Mouse (Mus musculus) layer of hippocampus, postnatal 10 days (tissue): ENCODE measurements around the gene Lsr. TPM values are rescaled to one million over a fixed set of nuclear protein-coding genes. Genes with fewer than 3 reads are reported as not detected.

Source experiments
- DNase-seq, 2 experiments: peaks; one replicate each; pipeline ENCODE4 v3.0.0; 2021; ENCODE audit warnings: low spot score in 2 of 2
- long read RNA-seq: library from polyadenylated mRNA; stranded (forward); transcript quantifications from one replicate; pipeline ENCODE4 v2.0.0, GENCODE M21; 2023
- total RNA-seq, 2 experiments: library from RNA; stranded (reverse); gene quantifications; 2 replicates each; pipeline ENCODE4 v1.2.3; 2021

Lsr gene
- 10 to 100 TPM; 11.8 to 15.1 TPM for total RNA-seq
- long read RNA-seq, transcript Lsr-203 (9 exons, 2,071 nt): major isoform, 7 of 21 reads
- long read RNA-seq, partial matches to known transcripts: 8 of 21 reads
- long read RNA-seq, other reads (novel, unspliced or antisense): 3 of 21 reads

- no peak for DNase-seq
These were observed at the start of gene Lsr for GRCm38 (mm10) chr7:30973251-30973500. TSS of gene Lsr (minus strand) at chr7:30973464.

DNA sequence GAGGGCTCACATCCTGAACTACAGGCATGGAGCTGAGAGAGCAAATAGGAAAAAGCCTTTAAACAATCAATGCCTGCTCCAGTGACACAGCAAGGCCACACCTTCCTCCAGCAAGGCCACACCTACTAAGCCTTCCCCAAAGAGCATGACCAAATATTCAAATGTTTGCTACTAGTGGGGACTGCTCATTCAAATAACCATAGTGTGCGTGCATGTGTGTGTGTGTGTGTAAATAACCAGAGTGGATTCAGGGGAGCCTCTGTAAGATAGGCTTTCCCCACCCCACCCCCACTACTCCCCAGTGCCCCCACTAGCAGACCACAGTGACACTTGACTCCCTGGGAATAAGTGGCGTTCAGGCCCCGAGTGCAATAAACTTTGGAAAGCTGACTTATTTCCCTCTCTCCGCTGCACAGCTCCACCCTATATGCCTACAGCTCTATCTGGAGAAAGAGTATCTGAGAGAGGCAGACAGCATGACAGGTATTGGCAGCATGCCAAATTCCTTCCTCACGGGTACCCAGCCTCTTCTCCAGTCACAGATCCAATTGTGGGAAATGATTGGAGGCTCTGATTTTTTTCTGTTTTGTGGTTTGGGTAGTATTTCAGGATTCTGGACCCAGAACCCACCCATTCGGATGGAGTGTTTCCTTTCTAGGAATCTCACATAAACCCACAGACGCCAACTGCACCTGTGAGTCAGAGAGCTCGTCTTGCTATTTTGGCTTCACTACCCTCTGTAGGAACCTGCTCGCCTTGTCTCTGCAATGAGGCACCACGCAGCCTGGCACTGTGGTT lies 44.0 kb upstream of the Lsr start:
- DNase-seq: no peak

DNA sequence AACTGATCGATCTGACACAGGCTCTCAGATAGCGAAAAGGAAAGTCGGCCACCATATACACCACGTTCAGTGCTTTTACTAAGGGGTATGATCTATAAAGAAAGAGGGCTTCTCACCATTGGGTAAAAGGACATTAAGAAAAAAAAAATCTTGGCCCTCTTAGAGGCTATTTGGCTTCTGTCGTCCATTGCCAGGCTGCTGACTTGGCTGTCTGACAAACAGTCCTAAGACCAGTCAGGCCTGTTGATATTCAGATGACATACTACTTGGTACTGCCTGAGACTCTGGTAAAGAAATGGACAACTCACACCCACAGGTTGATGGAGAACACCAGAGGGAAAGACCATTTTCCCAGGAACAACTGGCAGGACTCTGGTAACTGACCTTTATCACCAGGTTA lies 39.7 kb upstream of the Lsr start:
- no peak for DNase-seq

DNA sequence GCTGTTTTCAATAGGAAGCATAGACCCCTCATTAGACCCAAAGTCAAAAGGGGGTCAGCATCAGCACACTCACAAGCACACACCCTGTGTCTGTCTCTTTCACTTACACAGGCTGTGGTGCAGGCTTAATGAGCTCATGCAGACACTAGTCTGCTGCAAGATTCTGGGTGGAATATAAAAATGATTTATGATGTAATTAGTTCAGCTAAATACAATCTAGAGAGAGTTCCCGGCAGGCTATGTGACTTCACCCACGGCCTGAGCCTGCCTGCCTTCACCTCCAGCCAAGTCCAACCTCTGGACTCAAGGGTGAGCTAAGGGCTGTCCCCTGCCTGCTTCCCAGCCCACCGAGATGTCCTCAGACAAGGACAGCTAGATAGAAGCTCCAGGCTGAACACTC lies 35.6 kb upstream of the Lsr start:
- no peak for DNase-seq

- no peak for DNase-seq
These were observed 34.9 kb upstream of the Lsr start for GRCm38 (mm10) chr7:31008175-31008574.

DNA sequence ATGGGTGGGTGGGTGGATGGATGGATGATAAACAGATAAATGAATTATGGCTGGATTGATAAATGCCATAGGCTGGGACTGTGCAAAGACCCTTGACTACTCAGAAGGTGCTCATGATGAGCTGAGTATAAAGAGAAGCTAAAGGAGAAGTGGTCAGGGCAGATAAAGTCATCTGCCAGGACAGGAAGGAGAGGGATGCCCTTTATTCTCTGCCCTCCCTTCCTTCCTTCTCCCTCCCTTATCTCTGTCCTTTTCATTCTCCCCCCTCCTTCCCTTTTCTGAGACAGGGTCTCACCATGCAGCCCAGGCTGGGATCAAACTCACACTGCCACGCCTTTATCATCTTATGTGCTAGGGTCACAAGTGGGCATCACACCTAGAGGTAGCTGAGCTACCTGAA lies 34.5 kb upstream of the Lsr start:
- no peak for DNase-seq

GRCm38 (mm10) chr7:31002650-31003049 lies 29.4 kb upstream of the Lsr start:
- no peak for DNase-seq

DNA sequence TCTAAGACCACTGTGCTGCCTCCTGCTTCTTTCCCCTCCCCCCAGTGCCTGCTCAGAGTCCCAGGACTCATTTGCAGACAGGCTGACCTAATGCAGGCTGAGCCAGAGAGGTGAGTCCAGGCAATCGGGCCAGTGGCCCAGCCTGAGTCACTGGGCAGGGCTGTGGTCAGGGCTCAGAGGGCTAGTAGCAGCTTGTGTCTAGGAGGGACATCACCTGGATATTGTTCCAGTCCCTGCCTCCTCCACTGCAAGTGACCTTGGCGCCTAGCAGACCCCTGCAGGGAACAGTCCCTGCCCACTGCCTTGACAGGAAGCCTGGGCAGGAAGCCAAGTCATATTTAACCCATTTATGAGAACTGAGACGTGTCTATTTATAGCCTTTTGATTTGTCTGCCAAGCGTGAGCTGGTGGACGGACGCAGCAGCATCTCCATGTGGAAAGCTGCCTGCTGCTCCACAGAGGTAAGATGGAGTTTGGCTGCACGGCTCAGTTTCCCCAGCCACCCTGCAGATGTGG lies 27.3 kb upstream of the Lsr start:
- DNase-seq: peak; percentile 9 to 22

DNA sequence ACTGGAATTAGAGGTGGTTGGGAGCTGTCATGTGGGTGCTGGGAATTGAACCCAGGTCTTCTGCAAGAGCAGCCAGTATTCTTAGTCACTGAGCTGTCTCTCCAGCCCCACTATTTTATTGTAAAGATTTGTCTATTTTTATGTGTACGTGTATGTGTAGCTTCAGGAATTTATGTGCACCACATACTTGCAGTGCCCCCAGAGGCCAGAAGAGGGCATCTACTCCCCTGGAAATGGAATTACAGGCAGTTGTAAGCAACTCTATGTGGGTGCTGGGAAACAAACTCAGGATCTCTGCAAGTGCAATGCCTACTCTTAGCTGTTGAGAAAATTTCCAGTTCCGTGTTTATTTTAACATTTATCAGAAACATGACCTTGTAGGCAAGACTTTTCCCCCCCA lies 23.2 kb upstream of the Lsr start:
- DNase-seq: no peak

DNA sequence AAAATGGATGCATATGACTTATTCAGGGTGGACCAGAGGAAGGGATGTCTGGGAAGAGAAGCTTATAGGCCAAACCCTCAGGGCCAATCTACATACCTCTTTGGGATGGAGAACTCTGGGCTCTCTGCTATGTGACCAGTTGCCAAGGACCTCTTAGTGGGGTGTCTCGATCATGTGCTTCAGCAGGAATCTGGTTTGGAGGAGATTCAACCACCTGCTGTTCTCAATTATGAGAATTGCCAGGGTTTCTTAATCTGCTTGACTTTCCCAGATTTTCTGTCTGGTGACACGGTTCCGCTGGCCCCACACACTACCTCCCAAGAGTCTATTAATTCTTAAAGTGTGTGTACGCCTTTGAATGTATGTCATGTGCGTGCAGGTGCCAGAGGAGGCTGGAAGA lies 20.7 kb upstream of the Lsr start:
- DNase-seq: no peak

GRCm38 (mm10) chr7:30992148-30992547 lies 18.9 kb upstream of the Lsr start:
- no peak for DNase-seq

DNA sequence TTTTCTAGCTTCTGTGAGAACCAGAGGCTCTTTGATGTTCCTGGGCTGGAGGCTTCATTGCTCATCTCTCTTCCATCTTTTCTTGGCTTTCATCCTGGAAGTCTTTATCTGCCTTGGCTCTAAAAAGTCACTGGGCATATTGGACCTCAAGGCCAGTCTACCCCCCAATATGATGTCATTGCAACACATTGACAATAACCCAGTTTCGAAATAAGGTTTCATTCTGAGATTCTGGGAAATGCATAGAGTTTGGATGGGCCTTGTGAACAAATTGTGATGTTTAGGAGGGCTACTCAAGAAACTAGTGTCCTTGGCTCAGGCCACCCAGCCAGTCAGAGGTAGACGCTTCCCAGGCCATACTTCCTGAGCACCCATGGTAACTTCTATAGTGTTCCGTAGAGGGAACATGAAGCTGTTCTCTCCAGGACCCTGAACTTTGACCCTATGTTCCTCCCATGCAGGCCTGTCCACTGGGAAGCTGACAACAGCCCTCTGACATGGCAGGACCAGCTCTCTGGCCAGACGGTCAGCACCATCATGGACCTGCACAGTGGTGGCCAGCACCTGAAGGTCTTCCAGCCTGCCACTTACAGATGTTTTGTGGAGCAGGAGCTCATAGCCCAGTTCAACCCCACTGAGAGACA lies 15.4 kb upstream of the Lsr start:
- no peak for DNase-seq

- no peak for DNase-seq
These were observed 12.1 kb upstream of the Lsr start for GRCm38 (mm10) chr7:30985357-30985756.

- DNase-seq: no peak
These were observed 8.4 kb upstream of the Lsr start for GRCm38 (mm10) chr7:30981703-30982102.

DNA sequence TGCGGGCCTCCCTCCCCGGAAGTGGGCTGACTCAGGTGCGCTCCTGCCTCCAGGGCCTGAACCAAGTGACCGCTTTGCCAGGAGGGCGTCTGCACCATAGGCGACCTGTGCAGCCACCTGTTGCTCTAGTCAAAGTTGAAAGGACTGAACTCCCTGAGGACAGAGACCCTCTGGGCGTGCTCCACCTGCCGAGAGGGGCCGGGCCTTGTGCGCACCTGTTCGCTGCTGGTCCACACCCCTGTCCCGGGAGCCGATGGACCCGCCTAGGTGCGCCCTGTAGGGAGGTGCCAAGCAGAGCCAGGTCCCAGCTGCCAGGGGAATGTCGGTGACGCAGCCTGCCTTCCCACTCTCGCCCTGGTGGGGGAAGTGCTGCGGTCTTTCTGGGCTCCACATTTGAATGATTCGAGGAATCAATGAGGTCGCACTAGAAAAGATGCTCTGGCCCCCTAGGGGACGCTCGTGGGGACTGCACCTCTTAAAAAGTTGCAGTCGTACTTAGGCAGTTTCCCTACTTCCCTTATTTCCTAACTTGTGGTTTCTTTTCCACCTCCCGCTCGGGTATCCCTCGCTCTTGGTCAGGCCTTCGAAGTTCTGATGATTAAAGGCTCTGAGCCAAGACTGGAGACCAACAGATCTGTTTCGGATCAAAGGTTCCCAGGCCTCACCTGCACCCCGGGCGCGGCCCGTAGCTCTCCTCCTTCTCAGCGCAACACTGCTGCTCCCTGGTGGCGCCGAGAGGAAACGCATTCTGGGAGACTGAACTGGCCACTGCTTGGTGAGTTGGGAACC lies 431 bp upstream of the Lsr start, which contains the start of gene Fam187b:
TSS of gene Fam187b (plus strand) at position 290 of the 789 bp plus-strand sequence.
- peak; percentile 84 to 87 for DNase-seq

DNA sequence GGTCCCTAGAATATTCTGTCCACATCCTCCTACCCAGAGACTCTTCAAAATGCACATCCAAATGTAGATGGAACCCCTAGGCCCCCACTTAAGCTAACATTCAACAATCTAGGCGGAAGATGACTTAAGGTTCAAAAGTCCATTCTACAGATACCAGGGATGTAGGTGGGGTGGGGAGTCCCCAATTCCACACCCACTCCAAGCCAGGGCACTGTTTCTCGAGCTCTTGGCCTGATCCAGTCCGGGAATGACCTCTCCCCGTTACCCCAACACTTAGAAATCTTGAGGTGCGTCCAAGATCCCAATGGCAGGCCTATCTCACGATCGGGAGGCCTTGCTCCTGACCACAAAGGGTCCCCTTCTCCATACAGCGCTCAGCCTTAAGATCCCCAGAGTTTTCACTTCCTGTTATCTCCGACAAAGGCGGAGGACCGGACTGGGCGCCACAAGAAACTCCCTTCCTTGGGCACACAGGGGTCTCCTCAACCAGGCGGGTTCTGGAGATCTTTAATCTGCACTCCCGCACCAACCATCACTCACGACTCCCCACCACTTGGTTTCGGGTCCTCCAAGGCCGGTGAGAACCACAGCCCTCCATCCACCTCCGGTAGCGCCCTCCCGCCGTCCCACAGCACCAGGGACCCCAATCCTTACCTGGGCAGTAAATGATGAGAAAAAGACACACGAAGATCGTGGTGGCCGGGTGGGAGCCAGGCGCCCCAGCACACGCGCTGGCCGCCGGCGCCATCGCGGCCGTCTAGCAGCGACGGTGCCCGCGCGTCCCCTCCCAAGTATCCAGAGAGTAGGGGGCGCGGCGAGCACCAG lies 626 bp downstream of the Lsr start:
- DNase-seq: no peak

- no peak for DNase-seq
These were observed 1.4 kb downstream of the Lsr start for GRCm38 (mm10) chr7:30971901-30972300.

DNA sequence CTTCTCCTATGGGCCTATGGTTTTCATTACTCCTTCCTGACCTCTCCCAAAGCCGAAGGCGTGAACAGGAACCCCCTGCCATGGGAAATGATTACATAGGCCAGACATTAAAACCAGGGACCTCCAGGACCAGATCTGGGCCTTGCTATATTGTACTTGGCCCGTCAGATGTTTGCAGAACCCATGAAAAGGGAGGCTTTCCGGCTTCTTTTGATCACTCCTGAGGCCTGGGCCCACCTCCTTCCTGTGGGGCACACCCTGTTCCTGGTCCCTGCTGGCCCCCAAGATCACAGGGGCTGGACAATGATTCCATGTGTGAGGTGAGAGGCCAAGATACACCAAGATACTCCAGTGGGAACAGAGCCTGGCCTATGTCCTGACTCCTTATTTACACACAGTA lies 4.1 kb downstream of the Lsr start:
- DNase-seq: no peak

DNA sequence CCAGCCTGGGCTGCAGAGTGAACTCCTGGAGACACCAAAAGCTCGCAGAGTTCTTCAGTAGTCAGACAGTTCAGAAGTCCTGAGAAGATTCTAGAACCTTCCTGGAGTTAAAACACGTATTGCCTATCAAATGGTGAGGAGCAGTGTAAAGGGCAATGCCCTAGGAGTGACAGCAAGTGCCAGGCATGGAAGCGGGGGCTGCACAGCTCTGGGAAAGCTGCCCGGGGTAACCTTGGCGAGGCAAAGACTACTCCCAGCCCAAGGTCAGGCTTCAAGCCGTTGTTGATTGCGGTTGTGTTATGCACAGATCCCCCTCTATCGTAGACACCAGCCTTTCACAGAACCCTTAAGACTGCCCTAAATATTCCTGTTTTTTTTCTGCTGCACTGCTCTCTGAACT lies 4.7 kb downstream of the Lsr start:
- no peak for DNase-seq

- no peak for DNase-seq
These were observed 6.6 kb downstream of the Lsr start for GRCm38 (mm10) chr7:30966657-30967056.

DNA sequence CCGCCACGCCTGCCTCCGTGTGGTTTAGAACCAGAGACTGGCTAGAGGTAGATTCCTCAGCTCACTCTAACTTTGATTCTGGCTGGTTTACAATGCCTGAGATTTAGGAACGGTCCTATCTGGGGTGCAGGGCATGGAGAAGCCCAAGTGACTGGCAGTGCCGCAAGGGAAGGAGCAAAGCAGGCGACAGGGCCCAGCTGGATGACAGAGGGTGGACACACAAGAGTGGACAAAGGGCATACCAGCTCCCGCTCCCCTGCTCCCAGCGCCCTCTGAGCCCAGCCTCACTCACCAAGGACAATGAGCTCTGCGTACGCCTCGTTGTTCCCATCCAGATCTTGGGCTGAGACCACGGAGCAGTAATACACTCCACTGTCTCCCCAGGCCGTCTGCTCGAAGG lies 7.6 kb downstream of the Lsr start:
- no peak for DNase-seq
